In the genomic region with DNA sequence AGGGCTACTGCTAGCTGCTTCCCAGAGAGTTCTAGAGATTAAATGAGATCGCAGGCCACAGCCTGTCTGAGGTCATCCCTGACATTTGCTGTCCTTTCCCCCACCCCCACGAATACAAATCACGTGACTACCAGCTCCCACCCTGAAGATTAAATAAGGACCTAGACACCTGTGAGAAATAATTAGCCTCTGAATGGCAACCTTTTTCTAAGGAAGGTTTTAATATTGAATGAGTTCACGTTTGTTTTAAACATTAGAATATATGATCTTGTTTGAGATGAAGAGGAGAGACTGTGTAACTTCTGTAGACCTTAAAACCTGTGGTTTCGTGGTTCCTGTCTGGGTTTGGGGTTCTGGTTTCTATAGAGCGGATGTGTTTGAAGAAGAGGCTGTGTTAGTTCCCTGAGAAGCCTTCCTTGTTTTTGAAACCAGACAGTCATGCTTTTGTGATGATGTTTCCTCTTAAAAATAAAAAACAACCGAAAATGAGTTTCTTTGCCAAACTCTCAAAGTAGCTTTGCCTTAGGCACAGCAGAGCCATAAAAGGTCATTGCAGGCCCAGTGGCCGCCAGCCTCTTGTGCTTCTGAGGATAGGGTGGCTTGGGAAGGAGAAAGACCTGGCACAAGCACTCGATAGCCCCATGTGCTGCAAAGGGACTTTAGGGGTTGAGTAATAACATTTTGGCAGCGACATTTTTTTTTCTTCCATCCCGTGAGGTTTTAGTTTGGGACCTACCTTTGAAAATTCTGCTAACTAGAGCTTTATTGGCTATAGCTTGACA, we compare ENCODE assay signal across 8 mouse cellular contexts.
DNase-seq lines count a peak whose midpoint lies in the region; ATAC-seq lines count a peak whose summit lies in the region.

No protein-coding gene starts in this region.

- peak overlapping the region; percentile 44 for H3K27ac ChIP-seq in embryonic facial prominence, embryonic 13.5 days
- H3K27ac ChIP-seq in embryonic facial prominence, embryonic 10.5 days (replicated peaks), result no peak overlapping the region
- H3K27ac ChIP-seq in neural tube, embryonic 11.5 days (ENCODE audit: low read depth, low read length), result no peak overlapping the region
- no peak overlapping the region for H3K27ac ChIP-seq in neural tube, embryonic 15.5 days (replicated peaks)
- 0 out of 2 replicates have a peak overlapping the region, but pooled peaks have one; percentile 44 for H3K27ac ChIP-seq in hindbrain, embryonic 13.5 days

- peaks cover 57% of the 10 kb centered on the region for H3K4me1 ChIP-seq in embryonic facial prominence, embryonic 13.5 days
- H3K4me1 ChIP-seq in embryonic facial prominence, embryonic 10.5 days, result peaks cover 62% of the 10 kb centered on the region
- peaks cover 28% of the 10 kb centered on the region for H3K4me1 ChIP-seq in neural tube, embryonic 11.5 days (ENCODE audit: control insufficient read depth, insufficient read depth, low read length)
- peaks cover 63% of the 10 kb centered on the region for H3K4me1 ChIP-seq in neural tube, embryonic 15.5 days
- H3K4me1 ChIP-seq in hindbrain, embryonic 13.5 days (replicated peaks), result peaks cover 59% of the 10 kb centered on the region

- H3K4me2 ChIP-seq in embryonic facial prominence, embryonic 13.5 days, result peak overlapping the region; percentile 28; the same call in 1 of the 2 replicates
- H3K4me2 ChIP-seq in neural tube, embryonic 11.5 days (ENCODE audit: low read depth), result no peak overlapping the region
- H3K4me2 ChIP-seq in neural tube, embryonic 15.5 days, result no peak overlapping the region
- H3K4me2 ChIP-seq in hindbrain, embryonic 13.5 days, result no peak overlapping the region

- no peak for DNase-seq in embryonic facial prominence, embryonic 10.5 days (ENCODE audit: low spot score)
- no peak for DNase-seq in neural tube, embryonic 11.5 days (ENCODE audit: low spot score)
- DNase-seq in thymus, postnatal 4 days, result peak; percentile 40
- no peak for DNase-seq in urinary bladder, postnatal 25 days (ENCODE audit: low spot score)
- DNase-seq in kidney, adult 11 months, result no peak

- H3K9ac ChIP-seq in embryonic facial prominence, embryonic 13.5 days, result no peak overlapping the region
- H3K9ac ChIP-seq in neural tube, embryonic 11.5 days (ENCODE audit: low read length), result 0 out of 2 replicates have a peak overlapping the region, but pooled peaks have one; percentile 0
- H3K9ac ChIP-seq in neural tube, embryonic 15.5 days (replicated peaks), result no peak overlapping the region
- peak overlapping the region; percentile 24; the same call in 1 of the 2 replicates for H3K9ac ChIP-seq in hindbrain, embryonic 13.5 days

- no peaks in the 10 kb centered on the region for H3K36me3 ChIP-seq in embryonic facial prominence, embryonic 13.5 days
- H3K36me3 ChIP-seq in embryonic facial prominence, embryonic 10.5 days (replicated peaks), result no peaks in the 10 kb centered on the region
- H3K36me3 ChIP-seq in neural tube, embryonic 11.5 days (ENCODE audit: control insufficient read depth, insufficient read depth, low read length), result no peaks in the 10 kb centered on the region
- no peaks in the 10 kb centered on the region for H3K36me3 ChIP-seq in neural tube, embryonic 15.5 days
- no peaks in the 10 kb centered on the region for H3K36me3 ChIP-seq in hindbrain, embryonic 13.5 days

- H3K4me3 ChIP-seq in embryonic facial prominence, embryonic 13.5 days, result no peak overlapping the region
- no peak overlapping the region for H3K4me3 ChIP-seq in embryonic facial prominence, embryonic 10.5 days
- H3K4me3 ChIP-seq in neural tube, embryonic 11.5 days (ENCODE audit: low read depth, low read length), result no peak overlapping the region
- no peak overlapping the region for H3K4me3 ChIP-seq in neural tube, embryonic 15.5 days (replicated peaks)
- no peak overlapping the region for H3K4me3 ChIP-seq in hindbrain, embryonic 13.5 days

- H3K27me3 ChIP-seq in embryonic facial prominence, embryonic 13.5 days, result no peaks in the 10 kb centered on the region
- H3K27me3 ChIP-seq in embryonic facial prominence, embryonic 10.5 days (replicated peaks; ENCODE audit: low read depth, poor library complexity, severe bottlenecking), result no peaks in the 10 kb centered on the region
- H3K27me3 ChIP-seq in neural tube, embryonic 11.5 days (ENCODE audit: control insufficient read depth, insufficient read depth, low read length), result no peaks in the 10 kb centered on the region
- no peaks in the 10 kb centered on the region for H3K27me3 ChIP-seq in neural tube, embryonic 15.5 days (replicated peaks)
- no peaks in the 10 kb centered on the region for H3K27me3 ChIP-seq in hindbrain, embryonic 13.5 days

- ATAC-seq in embryonic facial prominence, embryonic 13.5 days (ENCODE audit: insufficient number of reproducible peaks, insufficient read depth, low FRiP score, low TSS enrichment, low read depth), result no peak
- ATAC-seq in neural tube, embryonic 11.5 days (ENCODE audit: insufficient read depth, low FRiP score, low TSS enrichment), result no peak
- no peak for ATAC-seq in neural tube, embryonic 15.5 days (ENCODE audit: low FRiP score)
- no peak for ATAC-seq in hindbrain, embryonic 13.5 days (ENCODE audit: low FRiP score)

- H3K9me3 ChIP-seq in embryonic facial prominence, embryonic 13.5 days, result no peaks in the 10 kb centered on the region
- H3K9me3 ChIP-seq in embryonic facial prominence, embryonic 10.5 days, result no peaks in the 10 kb centered on the region
- H3K9me3 ChIP-seq in neural tube, embryonic 11.5 days (ENCODE audit: control insufficient read depth, low read length), result no peaks in the 10 kb centered on the region
- no peaks in the 10 kb centered on the region for H3K9me3 ChIP-seq in neural tube, embryonic 15.5 days (replicated peaks)
- H3K9me3 ChIP-seq in hindbrain, embryonic 13.5 days, result no peaks in the 10 kb centered on the region

- WGBS in embryonic facial prominence, embryonic 13.5 days, result 41% methylated on average over 11 of the region's 11 CpGs
- 78% methylated on average over 11 of the region's 11 CpGs for WGBS in embryonic facial prominence, embryonic 10.5 days
- 76% methylated on average over 11 of the region's 11 CpGs for WGBS in neural tube, embryonic 11.5 days
- WGBS in neural tube, embryonic 15.5 days, result 69% methylated on average over 11 of the region's 11 CpGs
- WGBS in hindbrain, embryonic 13.5 days, result 78% methylated on average over 11 of the region's 11 CpGs

Comparison
In these comparisons a context has a peak if more than half of its experiments do, and no peak if none do; other contexts are left out.
1. H3K27ac ChIP-seq: peak in embryonic facial prominence, embryonic 13.5 days (single experiment) and hindbrain, embryonic 13.5 days (single experiment); none in embryonic facial prominence, embryonic 10.5 days (single experiment), neural tube, embryonic 11.5 days (single experiment) and neural tube, embryonic 15.5 days (single experiment).
2. H3K9ac ChIP-seq: peak in neural tube, embryonic 11.5 days (single experiment) and hindbrain, embryonic 13.5 days (single experiment); none in embryonic facial prominence, embryonic 13.5 days (single experiment) and neural tube, embryonic 15.5 days (single experiment).